Mouse (Mus musculus) ovary, postnatal 10 days (tissue): ENCODE results near the gene Slc9a4.
"Not testable (repeated sequence)": the region's sequence is repeated elsewhere in the genome, so short reads cannot be mapped to it uniquely, and the experiment has no call there.

Experiments
- DNase-seq: peaks from one replicate; pipeline ENCODE4 v3.0.0; 2022; ENCODE audit warnings: low spot score

Gene Slc9a4

DNA sequence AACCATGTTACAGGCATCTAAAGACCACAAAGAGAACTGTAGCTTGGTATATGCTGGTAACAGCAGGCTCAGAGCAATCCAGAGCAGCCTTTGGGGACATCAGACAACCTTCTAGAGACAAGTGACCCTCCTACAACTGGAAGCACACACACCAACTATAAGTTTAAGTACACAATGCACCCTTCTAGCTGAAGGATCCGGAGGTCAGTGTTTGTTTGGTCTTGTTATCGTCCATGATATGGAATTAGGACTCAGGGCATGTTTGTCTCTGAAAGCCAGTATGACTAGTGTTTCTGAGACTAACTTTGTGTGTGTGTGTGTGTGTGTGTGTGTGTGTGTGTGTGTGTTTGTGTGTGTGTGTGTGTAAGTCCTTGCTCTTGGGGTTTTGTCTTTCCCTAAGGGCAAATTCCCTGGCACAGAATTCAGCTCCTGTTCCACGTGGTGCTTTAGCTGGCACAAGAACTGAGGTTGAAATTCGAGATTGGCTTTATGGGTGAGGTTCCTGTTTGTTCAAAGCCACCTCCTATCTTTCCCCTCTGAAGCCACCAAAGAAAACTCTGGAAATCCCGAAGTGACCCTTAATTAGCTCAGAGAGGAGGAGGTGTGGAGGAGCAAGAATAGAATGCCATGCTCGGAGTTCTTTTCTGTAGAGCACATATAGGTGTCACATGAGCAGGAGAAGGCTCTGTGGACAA is 71.1 kb downstream of the Slc9a4 start:
- no peak for DNase-seq

DNA sequence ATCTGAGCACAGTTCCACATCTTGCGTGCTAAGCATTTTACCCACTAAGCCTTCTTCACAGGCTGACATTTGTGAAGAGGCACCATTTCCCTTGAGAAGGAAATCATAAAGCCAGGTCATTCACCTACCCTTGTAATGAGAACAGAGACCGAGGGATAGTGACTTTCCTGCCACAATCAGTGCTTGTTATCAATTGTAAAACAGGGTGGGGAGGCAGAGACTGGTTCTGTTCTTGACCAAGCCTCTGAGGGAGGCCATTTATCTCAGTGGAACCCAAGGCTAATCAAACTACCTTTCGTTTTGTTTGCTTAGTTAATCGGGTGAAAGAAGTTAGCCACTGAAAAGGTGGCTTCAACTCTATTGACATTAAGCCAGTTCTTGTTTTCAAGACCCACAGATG is 77.2 kb downstream of the Slc9a4 start:
- no peak for DNase-seq

DNA sequence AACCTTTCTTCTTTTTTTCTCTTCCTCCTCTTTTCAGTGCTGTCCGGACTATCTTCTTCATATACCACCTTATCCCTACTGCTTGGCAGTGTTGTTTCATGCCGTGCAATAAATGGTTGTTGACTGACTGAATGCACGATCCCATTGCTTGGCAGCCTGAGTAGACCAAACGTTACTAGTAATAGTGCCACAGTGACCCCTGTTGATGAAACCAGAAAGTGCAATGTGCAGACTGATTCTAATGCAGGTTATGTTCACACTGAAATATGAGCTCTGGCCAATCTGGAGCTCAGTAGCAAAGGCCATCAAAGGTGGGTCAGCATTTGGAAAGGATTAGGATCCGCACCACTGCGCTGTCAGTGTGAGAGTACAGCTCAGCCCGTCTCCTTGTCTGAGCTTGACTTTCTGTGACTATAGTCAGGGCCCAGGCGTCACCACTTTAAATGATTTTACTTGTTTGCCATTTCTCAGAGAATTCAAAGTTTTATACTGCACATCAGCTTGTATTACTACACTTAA is 78.2 kb downstream of the Slc9a4 start:
- DNase-seq: peak; percentile 24

DNA sequence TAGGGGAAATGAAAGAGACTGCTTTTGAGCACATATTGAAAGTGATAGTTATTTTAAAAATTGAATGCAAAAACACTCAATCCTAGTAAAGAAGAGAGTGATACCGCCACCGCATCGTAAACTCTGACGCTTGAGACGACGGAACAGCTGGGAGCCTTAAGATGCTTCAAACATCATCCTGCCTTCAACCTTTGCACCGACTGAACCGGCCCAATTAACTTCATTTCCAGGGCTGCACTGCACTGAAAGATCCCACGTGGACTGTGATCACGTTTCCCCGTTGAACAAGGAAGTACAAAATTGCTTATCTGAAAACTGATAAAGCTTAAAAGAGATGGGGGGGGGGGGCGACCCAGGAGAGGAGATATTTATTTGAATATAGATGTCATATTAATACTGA is 79.1 kb downstream of the Slc9a4 start:
- DNase-seq: no peak

DNA sequence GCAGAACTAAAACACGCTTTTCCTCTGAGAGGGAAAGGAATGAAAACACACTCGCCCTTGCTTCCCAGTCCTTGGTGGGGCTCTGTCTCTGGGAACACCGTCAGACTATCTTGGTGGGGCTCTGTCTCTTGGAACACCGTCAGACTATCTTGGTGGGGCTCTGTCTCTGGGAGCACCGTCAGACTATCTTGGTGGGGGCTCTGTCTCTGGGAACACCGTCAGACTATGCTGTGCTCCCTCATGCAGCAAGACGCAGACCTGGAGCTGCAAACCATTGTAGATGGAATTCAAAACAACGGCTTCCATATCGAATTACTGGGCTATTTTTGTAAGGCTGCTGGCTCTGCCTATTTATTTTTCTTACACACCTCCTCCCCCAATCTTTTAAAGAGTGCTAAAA is 79.6 kb downstream of the Slc9a4 start:
- DNase-seq: no peak

DNA sequence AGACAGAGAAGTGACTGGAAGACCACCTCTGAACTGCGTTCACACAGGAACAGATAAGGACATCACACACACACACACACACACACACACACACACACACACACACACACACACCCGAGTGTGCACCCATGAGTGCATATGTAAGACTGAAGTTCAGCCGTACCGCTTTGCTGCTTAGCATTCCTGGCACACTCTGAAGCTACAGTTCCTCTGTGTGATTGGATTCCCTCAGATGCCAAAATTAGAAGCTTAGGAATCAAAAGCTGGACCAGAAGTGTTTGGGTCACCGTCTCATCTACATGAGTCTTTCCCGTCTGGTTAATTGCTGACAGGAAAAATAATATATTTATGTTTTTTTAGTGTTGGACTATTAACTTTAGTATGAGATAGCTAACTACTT is 81.0 kb downstream of the Slc9a4 start:
- DNase-seq: no peak

DNA sequence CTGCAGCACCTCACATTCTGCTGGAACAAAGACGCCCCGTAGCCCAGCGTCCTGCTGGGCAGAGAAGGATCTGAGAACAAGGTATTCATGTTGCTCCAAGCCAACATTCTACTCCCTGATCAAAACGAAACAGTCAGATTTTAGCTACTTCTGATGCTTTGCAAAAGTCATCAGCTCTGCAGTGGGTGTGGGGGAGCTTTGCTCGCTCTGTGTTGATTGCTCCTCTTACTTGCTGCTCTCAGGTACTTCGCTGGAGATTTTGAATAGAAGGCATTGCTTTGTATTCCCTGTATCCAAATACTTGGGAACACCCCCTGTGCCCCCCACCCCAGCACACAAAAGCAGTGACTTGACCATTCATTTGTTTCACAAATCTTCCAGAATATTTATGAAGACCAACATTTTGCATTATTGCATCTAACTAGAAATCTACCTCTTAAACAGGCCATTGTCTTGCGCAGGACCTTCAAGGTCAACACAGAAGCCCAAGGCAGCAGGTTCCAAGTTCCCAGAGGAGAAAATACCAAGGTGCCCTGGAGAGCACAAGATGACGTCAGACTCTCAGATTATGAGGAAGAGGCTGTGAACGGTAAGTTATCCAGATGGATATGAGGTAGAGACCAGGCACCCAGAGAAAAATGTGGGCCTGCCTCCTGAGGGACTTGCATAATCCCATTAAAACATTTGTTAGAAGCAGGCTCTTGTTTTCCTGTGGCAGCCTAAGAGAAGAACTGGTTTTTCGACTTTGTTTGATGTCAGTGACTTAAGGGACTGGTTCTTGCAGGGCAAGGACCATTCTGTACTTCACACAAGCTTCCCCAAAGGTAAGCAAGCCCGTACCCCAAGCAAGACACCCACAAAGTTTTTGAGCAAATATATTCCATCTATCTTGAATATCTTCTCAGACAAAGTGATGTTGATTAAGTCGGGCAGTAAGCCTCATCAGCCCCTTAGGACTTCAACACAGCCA is 85.8 kb downstream of the Slc9a4 start:
- DNase-seq: no peak

DNA sequence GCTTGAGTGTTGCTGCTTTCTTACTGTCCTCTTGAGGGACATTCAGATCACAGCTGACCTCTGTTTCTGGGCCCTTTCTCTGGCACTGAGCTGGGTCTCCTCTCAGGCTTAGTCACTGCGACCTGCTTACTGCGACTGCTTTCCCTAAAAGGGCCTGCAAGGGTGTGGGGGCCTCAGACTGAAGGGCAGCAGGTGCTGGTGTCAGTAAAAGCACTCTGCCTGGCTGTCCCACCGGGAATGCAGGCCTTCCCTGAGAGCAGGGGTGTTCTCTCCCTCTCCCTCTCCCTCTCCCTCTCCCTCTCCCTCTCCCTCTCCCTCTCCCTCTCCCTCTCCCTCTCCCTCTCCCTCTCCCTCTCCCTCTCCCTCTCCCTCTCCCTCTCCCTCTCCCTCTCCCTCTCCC is 87.6 kb downstream of the Slc9a4 start:
- DNase-seq: not testable (repeated sequence)

DNA sequence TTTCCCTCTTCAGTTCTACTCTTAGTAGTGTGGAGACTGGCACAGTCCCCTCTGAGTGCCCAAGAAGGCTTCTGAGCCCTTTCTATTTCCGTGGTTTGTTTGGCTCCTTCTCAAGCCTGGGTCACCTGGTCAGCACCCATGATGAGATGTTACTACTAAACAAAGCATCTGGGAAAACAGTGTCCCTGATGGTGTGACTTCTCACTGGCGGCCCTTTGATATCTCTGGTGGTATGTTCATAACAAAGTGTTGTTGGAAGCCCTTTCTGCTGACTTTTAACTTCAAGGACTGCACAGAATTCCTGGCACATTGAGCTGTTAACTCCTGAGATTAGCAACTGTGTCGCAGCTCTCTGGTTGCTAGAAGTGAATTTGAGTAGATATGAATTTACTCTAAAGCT is 90.1 kb downstream of the Slc9a4 start:
- no peak for DNase-seq

DNA sequence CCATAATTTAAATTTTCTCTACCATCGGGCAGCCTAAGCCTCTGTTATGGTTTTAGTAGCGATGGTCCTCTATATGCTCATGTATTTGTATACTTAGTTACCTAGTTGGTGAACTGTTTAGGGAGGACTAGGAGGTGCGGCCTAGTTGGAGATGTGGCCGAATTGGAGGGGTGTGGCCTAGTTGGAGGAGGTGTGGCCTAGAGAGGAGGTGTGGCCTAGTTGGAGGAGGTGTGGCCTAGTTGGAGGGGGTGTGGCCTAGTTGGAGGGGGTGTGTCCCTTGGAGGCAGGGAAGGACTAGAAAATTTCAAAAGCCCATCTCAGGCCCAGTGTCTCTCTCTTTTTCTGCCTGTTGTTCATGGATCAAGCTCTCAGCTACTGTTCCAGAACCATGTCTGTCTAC is 91.6 kb downstream of the Slc9a4 start:
- DNase-seq: no peak

DNA sequence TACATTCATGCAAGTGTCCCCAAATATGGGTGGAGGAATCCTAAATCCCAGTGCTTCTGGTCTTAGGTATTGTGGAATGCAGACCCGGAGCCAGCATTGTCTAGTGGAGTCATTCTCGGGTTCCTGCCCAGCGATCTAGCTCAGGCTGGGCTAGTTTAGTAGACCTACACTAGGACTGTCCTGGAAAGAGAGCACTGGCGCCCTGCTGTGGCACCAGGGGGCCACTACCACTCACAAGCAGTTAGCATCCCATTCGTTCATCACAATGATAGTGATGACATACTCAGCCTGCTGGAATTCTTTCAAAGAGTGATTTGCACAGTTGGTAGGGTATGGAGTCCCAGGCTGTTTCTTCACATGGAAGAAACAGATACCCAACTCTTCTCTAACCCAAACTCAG is 97.4 kb downstream of the Slc9a4 start:
- no peak for DNase-seq
